29 mouse cellular contexts compared by ENCODE assay signal in genomic region chr15:36956221-36956620, GRCm38 (mm10).
"Had no signal": no experiment of that assay in that cellular context is flagged by ENCODE, and none has a peak within 500 bp of the region (broad histone marks: within the 10 kb centered on the region; RNA-seq: fewer than 3 reads in every experiment).

No protein-coding gene starts in this region.

- DNase-seq: cerebellum, adult 2 months; cerebellum, adult 8-10 months; cerebellum, adult 9-10 months; cerebellum, adult 9-11 months; cerebellum, postnatal 10 days; cerebellum, postnatal 14 days; cerebellum, postnatal 25 days; cerebellum, postnatal 36 days; embryo, embryonic 11 days; forebrain, postnatal 0 days; gastrocnemius, adult 2 months; gastrocnemius, postnatal 10 days; gastrocnemius, postnatal 14 days; gastrocnemius, postnatal 25 days; gastrocnemius, postnatal 36 days; heart, adult 11 months; heart, adult 18-20 months; heart, adult 2 months had no signal

- H3K9me3 ChIP-seq: embryonic facial prominence, embryonic 12.5 days; embryonic facial prominence, embryonic 15.5 days; forebrain, embryonic 12.5 days; forebrain, embryonic 15.5 days had no signal

- H3K27me3 ChIP-seq: forebrain, embryonic 13.5 days; forebrain, embryonic 15.5 days had no signal

- H3K4me1 ChIP-seq: embryonic facial prominence, embryonic 12.5 days; embryonic facial prominence, embryonic 15.5 days had no signal

- H3K36me3 ChIP-seq: embryonic facial prominence, embryonic 10.5 days; embryonic facial prominence, embryonic 12.5 days; embryonic facial prominence, embryonic 13.5 days; embryonic facial prominence, embryonic 15.5 days; forebrain, embryonic 10.5 days; forebrain, embryonic 12.5 days; forebrain, embryonic 15.5 days had no signal

- H3K4me2 ChIP-seq: embryonic facial prominence, embryonic 12.5 days; embryonic facial prominence, embryonic 13.5 days; embryonic facial prominence, embryonic 15.5 days; forebrain, embryonic 12.5 days; forebrain, embryonic 13.5 days; forebrain, embryonic 15.5 days had no signal

- ATAC-seq: forebrain, embryonic 13.5 days; forebrain, embryonic 14.5 days; forebrain, embryonic 15.5 days; forebrain, embryonic 16.5 days; forebrain, postnatal 0 days had no signal

- H3K27ac ChIP-seq: embryonic facial prominence, embryonic 10.5 days; embryonic facial prominence, embryonic 12.5 days; embryonic facial prominence, embryonic 13.5 days; embryonic facial prominence, embryonic 15.5 days; forebrain, embryonic 10.5 days; forebrain, embryonic 12.5 days; forebrain, embryonic 13.5 days; forebrain, embryonic 15.5 days; heart, adult 2 months had no signal

- H3K4me3 ChIP-seq: embryonic facial prominence, embryonic 10.5 days; embryonic facial prominence, embryonic 12.5 days; embryonic facial prominence, embryonic 13.5 days; embryonic facial prominence, embryonic 15.5 days; erythroblast, embryonic 14.5 days; forebrain, embryonic 10.5 days; forebrain, embryonic 12.5 days; forebrain, embryonic 13.5 days; forebrain, embryonic 15.5 days; heart, adult 2 months had no signal

- H3K9ac ChIP-seq: embryonic facial prominence, embryonic 12.5 days; embryonic facial prominence, embryonic 13.5 days; embryonic facial prominence, embryonic 15.5 days; forebrain, embryonic 12.5 days; forebrain, embryonic 13.5 days; forebrain, embryonic 15.5 days; forebrain, postnatal 0 days had no signal
